Mouse (Mus musculus) embryonic facial prominence, embryonic 11.5 days (tissue): Measurements from ENCODE around the gene Rras2. TPM values are rescaled to one million over a fixed set of nuclear protein-coding genes. Genes with fewer than 3 reads are reported as not detected.

ENCODE experiments used
- ATAC-seq: fragments of 200-750 bp; cut with Nextera tagmentation; replicated peaks from 2 replicates; pipeline ENCODE4 v1.8.0; 2017; ENCODE audit warnings: low read depth; ENCODE audit not compliant: insufficient number of reproducible peaks, low FRiP score, low TSS enrichment
- DNase-seq: peaks from one replicate; pipeline ENCODE4 v3.0.0-alpha.2; 2015; ENCODE audit warnings: low spot score
- H3K27ac ChIP-seq: fragments of 300-500 bp; sonication (generic); replicated peaks from 2 replicates; pipeline ENCODE4 v1.5.1; 2014; ENCODE audit warnings: mild to moderate bottlenecking, low read depth, low read length, control low read depth
- H3K27me3 ChIP-seq: fragments of 300-500 bp; sonication (generic); 2 replicates; pipeline ENCODE4 v1.6.1; 2014; ENCODE audit warnings: mild to moderate bottlenecking, low read length, moderate library complexity, mixed read lengths; ENCODE audit not compliant: control insufficient read depth, insufficient read depth
- H3K36me3 ChIP-seq: fragments of 300-500 bp; sonication (generic); replicated peaks from 2 replicates; pipeline ENCODE4 v1.6.1; 2014; ENCODE audit warnings: low read depth, mild to moderate bottlenecking, low read length, moderate library complexity, mixed read lengths; ENCODE audit not compliant: control insufficient read depth, insufficient read depth
- H3K4me1 ChIP-seq: fragments of 300-500 bp; sonication (generic); 2 replicates; pipeline ENCODE4 v1.6.1; 2014; ENCODE audit warnings: low read length, mixed read lengths; ENCODE audit not compliant: control insufficient read depth, insufficient read depth
- H3K4me2 ChIP-seq: fragments of 300-500 bp; sonication (generic); 2 replicates; pipeline ENCODE4 v1.6.1; 2014; ENCODE audit warnings: low read depth, mild to moderate bottlenecking, control low read depth, low read length, moderate library complexity
- H3K4me3 ChIP-seq: fragments of 300-500 bp; sonication (generic); 2 replicates; pipeline ENCODE4 v1.5.1; 2014; ENCODE audit warnings: low read depth, low read length, control low read depth
- H3K9ac ChIP-seq: fragments of 300-500 bp; sonication (generic); replicated peaks from 2 replicates; pipeline ENCODE4 v1.6.1; 2014; ENCODE audit warnings: mild to moderate bottlenecking, control low read depth, low read length
- H3K9me3 ChIP-seq: fragments of 300-500 bp; sonication (generic); replicated peaks from 2 replicates; pipeline ENCODE4 v1.6.1; 2016; ENCODE audit warnings: mild to moderate bottlenecking, low read length, inconsistent platforms, mixed read lengths; ENCODE audit not compliant: control insufficient read depth
- WGBS: fragments of 180-500 bp; shearing (Covaris S2); extraction: QIAGEN DNeasy Blood & Tissue Kit; methylation state at CpG from one replicate; pipeline ENCODE4 v1.1.7; 2014; 5-methylcytosine and 5-hydroxymethylcytosine counted together
- polyA plus RNA-seq: library from polyadenylated mRNA; unstranded; fragments of >200 nt; fragmentation: Nextera tagmentation; extraction: Ambion mirVana; gene quantifications from 2 replicates; pipeline ENCODE4 v1.2.1, GENCODE M21; 2014

The Rras2 gene
- polyA plus RNA-seq, 1 experiment from 2014 or later = 32.2 TPM

DNA sequence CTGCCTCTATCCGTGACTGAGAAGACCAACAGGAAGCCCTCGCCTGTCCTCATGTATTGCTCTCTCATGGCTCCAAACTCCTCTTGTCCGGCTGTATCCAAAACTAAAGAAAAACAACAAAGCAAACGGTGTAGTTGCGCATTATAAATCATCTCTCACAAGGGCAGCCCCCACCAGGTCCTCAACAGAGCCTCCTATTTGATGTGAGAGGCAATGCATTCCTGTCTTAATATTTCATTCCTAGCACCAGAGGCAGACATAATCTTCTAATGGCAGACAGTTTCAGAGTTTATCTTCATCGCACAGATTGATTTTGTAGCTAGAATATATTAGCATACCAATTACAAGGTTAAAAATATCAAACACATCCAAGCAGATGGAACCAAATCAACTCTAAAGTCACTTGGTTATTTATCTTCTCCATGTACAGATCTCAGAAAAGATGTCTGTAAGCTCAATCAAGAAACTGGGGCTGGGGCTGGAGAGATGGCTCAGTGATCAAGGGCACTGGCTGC, 58.6 kb downstream of the Rras2 start:
- Histone ChIP-seq H3K4me1 (no peaks in the 10 kb centered on the region), H3K4me2 (no peak overlapping the region), H3K27ac (no peak overlapping the region), H3K36me3 (no peaks in the 10 kb centered on the region), H3K9ac (no peak overlapping the region), H3K9me3 (no peaks in the 10 kb centered on the region), H3K4me3 (no peak overlapping the region), H3K27me3 (no peaks in the 10 kb centered on the region)
- WGBS = 89% methylated on average over 6 of the region's 6 CpGs
- ATAC-seq = no peak
- no peak for DNase-seq

- 92% methylated on average over 16 of the region's 16 CpGs for WGBS
- Histone ChIP-seq H3K4me3 (no peak overlapping the region), H3K4me2 (no peak overlapping the region), H3K36me3 (no peaks in the 10 kb centered on the region), H3K9ac (no peak overlapping the region), H3K9me3 (no peaks in the 10 kb centered on the region), H3K4me1 (no peaks in the 10 kb centered on the region), H3K27ac (no peak overlapping the region), H3K27me3 (no peaks in the 10 kb centered on the region)
- DNase-seq (no peak), ATAC-seq (no peak)
Observed at GRCm38 (mm10) chr7:114058166-114058565, 59.4 kb downstream of the Rras2 start.

DNA sequence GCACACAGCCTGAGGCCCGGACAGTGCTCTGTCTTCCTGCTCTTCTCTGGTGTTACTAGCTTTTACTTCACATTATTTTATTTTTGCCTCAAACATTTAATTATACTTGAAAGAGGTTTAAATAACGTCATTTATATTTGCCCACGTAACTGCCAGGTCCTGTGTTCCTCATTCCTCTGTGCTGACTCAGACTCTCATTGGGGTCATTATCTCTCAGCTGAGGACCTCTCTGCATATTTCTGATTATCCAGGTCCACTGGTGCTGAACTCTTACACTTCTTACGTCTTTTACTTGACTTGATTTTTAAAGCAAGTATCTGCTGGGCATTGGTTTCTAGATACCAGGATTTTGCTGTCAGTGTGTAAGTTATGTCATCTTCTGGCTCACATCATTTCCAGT, 63.9 kb downstream of the Rras2 start:
- Histone ChIP-seq H3K36me3 (no peaks in the 10 kb centered on the region), H3K27ac (no peak overlapping the region), H3K4me1 (no peaks in the 10 kb centered on the region), H3K4me2 (no peak overlapping the region), H3K27me3 (no peaks in the 10 kb centered on the region), H3K9ac (no peak overlapping the region), H3K4me3 (no peak overlapping the region), H3K9me3 (no peaks in the 10 kb centered on the region)
- no peak for DNase-seq
- 73% methylated on average over 4 of the region's 4 CpGs for WGBS
- no peak for ATAC-seq

DNA sequence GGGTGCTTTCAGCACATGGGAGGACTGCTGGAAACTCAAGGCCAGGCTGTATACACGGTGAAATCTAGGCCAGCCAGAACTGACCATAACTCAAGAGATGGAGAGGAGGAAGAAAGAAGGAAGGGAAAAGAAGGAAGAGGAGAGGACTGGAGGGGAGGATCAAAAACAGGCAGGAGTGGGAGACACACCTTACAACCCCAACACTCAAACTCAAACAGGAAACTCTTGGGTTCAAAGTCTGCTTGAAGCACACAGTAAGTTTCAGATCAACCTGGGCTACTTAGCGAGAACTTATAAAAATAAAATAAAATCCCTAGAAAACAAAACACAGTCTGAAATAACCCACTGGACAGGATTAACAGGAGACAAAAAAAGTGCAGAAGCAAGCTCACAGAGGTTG, 71.8 kb downstream of the Rras2 start:
- ATAC-seq (no peak), DNase-seq (no peak)
- H3K27ac ChIP-seq = no peak overlapping the region
- H3K27me3 ChIP-seq = no peaks in the 10 kb centered on the region
- no peak overlapping the region for H3K9ac ChIP-seq
- WGBS = 84% methylated on average over 2 of the region's 2 CpGs
- H3K4me1 ChIP-seq = no peaks in the 10 kb centered on the region
- H3K4me2 ChIP-seq = no peak overlapping the region
- H3K9me3 ChIP-seq = no peaks in the 10 kb centered on the region
- H3K4me3 ChIP-seq = no peak overlapping the region
- no peaks in the 10 kb centered on the region for H3K36me3 ChIP-seq

DNA sequence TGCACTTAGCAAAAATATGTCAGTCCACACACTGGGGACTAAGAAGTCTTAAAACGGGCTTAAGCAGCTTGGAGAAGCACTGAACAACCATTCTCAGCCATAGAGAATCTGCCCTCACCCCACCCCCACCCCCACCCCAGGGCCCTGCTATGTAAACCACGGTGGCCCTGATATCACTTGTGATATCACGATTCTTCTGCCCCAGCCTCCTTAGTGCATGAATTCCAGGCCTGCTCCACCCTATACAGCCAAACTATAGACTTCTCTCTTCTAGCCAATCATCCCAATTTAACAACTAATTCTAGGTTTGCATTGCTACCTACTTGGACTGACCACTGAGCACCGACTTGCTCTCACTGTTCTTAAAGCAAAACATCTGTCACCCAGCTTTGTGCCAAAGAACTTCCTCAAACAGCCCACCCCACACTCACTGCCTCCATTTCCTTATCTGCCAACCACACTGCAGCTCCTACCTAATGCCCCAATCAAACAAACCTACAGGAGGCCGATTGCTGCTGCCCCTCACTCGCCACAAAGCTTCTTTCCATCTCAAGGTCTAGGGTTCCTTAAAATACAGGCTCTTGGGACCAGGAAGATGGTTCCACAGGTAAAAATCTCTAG, 73.5 kb downstream of the Rras2 start:
- no peaks in the 10 kb centered on the region for H3K4me1 ChIP-seq
- DNase-seq = no peak
- no peak overlapping the region for H3K4me3 ChIP-seq
- no peak overlapping the region for H3K27ac ChIP-seq
- 67% methylated on average over 6 of the region's 6 CpGs for WGBS
- no peak overlapping the region for H3K9ac ChIP-seq
- no peaks in the 10 kb centered on the region for H3K27me3 ChIP-seq
- no peak for ATAC-seq
- H3K9me3 ChIP-seq = no peaks in the 10 kb centered on the region
- H3K4me2 ChIP-seq = no peak overlapping the region
- no peaks in the 10 kb centered on the region; the same call in 1 of the 2 replicates for H3K36me3 ChIP-seq

- H3K4me2 ChIP-seq = no peak overlapping the region
- ATAC-seq = no peak
- no peaks in the 10 kb centered on the region; the same call in 1 of the 2 replicates for H3K36me3 ChIP-seq
- no peaks in the 10 kb centered on the region for H3K4me1 ChIP-seq
- H3K27ac ChIP-seq = no peak overlapping the region
- no peak for DNase-seq
- no peaks in the 10 kb centered on the region for H3K27me3 ChIP-seq
- no peaks in the 10 kb centered on the region for H3K9me3 ChIP-seq
- 71% methylated on average over 26 of the region's 26 CpGs for WGBS
- H3K4me3 ChIP-seq = no peak overlapping the region
- H3K9ac ChIP-seq = no peak overlapping the region
Observed at GRCm38 (mm10) chr7:114042973-114043928, 74.3 kb downstream of the Rras2 start.

GRCm38 (mm10) chr7:114041349-114041748, 76.2 kb downstream of the Rras2 start:
- no peak overlapping the region for H3K27ac ChIP-seq
- H3K4me1 ChIP-seq = no peaks in the 10 kb centered on the region
- H3K4me3 ChIP-seq = no peak overlapping the region
- no peak for DNase-seq
- ATAC-seq = no peak
- H3K9ac ChIP-seq = no peak overlapping the region
- H3K4me2 ChIP-seq = no peak overlapping the region
- WGBS = 86% methylated on average over 4 of the region's 4 CpGs
- H3K27me3 ChIP-seq = no peaks in the 10 kb centered on the region
- no peaks in the 10 kb centered on the region for H3K9me3 ChIP-seq
- H3K36me3 ChIP-seq = no peaks in the 10 kb centered on the region; the same call in 1 of the 2 replicates

DNA sequence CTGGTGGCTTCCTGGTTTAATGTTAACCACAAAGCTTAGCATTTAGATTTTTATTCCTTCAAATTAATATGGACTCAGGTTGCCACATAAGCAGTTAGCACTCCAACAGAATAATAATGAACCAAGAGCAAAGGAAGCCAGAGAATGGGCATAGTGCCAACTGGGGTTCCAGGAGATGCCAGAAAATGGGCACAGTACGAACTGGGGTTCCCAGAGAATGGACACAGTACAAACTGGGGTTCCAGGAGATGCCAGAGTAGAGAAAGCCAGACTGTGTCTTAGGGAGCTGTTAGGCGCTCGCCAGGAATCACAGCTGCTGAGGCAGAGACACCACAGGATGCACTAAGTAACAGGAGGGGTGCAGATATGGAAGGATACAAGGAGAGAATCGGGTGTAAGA, 80.3 kb downstream of the Rras2 start:
- no peaks in the 10 kb centered on the region; the same call in 1 of the 2 replicates for H3K36me3 ChIP-seq
- no peak overlapping the region for H3K27ac ChIP-seq
- H3K9ac ChIP-seq = no peak overlapping the region
- DNase-seq (no peak), ATAC-seq (no peak)
- no peaks in the 10 kb centered on the region for H3K9me3 ChIP-seq
- no peaks in the 10 kb centered on the region for H3K27me3 ChIP-seq
- no peak overlapping the region for H3K4me2 ChIP-seq
- no peaks in the 10 kb centered on the region for H3K4me1 ChIP-seq
- 88% methylated on average over 4 of the region's 4 CpGs for WGBS
- H3K4me3 ChIP-seq = no peak overlapping the region
